Mouse (Mus musculus): ENCODE measurements around the gene Myo7a.

DNA sequence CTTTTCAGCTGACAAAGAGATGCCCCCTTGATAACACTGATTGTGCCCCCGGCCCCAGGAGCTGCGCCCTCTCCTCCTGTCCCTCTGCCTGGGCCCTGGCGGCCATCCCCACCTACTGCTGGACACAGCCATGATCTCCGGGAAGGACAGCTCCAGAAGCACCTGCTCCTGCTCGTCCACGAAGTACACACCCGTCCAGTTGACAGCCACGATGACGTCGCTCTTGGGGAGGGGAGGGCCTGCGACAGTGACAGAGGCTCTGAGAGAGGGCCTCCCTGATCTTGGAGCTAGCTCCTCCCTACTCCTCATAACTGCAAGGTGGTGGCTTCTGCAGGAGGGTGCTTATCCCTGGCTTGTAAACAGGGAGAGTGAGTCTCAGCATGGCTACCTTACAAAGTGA lies 53.1 kb downstream of the Myo7a start:
- TF ChIP-seq GATA1 (IDR thresholded peaks at IDR 0.05; ENCODE audit: low read length) (no peak), TAL1 (IDR thresholded peaks at IDR 0.05; ENCODE audit: low read length) (no peak)

Measured in erythroblast, embryonic 14.5 days (primary cell).